Mouse (Mus musculus): ENCODE measurements around the gene Olfr1298.

Gene Olfr1298

DNA sequence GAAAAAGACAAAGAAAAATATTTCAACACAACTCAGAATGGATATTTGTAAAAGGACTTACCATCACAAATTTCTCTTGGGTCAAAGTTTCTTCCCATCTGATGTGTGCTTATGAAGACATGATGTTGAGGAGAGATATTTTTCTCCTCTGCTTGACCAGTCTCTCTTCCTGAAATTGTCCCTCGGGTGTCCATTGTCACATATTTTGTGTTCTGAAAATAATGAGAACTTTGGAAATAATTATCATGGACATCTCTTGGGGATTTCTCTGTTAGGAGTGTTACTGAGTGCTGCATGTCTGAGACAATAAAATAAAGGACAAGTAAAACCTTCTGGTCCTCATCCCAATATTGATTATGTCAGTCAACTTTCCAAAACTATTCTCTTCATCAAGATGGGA is at the start of gene Olfr1298:
Gene Olfr1298, minus strand, starts transcription at position 101 of the 400 bp plus-strand sequence.
- no peak for DNase-seq

DNA sequence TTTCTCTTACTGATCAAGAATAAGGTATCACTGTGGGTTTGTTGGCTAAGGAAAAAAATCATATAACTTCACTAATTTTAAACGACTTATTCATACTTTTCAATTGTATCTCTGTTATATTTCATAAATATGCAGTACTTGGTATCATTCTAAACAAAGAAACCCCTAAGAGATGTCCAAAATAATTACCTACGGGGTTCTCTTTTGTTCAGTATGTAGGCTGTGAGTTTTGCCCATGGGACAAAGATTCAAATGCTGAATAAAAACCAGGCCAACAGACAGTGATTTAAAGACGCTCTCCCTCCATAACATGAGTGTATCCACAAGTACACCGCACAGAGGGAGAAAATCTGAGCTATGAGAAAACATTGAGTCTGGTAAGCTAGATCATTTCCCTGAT is 12.1 kb upstream of the Olfr1298 start, which contains the start of gene Olfr1299:
Gene Olfr1299, plus strand, starts transcription at position 301 of the 400 bp plus-strand sequence.
- no peak for DNase-seq

DNA sequence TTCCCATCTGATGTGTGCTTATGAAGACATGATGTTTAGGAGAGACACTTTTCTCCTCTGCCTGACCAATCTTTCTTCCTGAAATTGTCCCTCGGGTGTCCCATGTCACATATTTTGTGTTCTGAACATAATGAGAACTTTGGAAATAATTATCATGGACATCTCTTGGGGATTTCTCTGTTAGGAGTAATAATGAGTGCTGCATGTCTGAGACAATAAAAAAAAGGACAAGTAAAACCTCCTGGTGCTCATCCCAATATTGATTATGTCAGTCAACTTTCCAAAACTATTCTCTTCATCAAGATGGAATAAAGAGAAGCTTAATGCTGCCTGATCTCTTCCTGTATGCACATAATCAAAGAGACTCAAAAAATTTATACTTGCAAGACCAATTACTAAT is 22.6 kb downstream of the Olfr1298 start, which contains the start of gene Olfr1297:
Gene Olfr1297, minus strand, starts transcription at position 101 of the 400 bp plus-strand sequence.
- DNase-seq: no peak

All from cerebellum, adult 9-11 months (tissue).